Mouse (Mus musculus): ENCODE results near the gene Nlk. TPM values are rescaled to one million over a fixed set of nuclear protein-coding genes. Genes with fewer than 3 reads are reported as not detected.

Nlk gene
- 8.4 and 8.8 TPM in 2 replicates for polyA plus RNA-seq (2015; fragmentation: Nextera tagmentation; extraction: Ambion mirVana)

DNA sequence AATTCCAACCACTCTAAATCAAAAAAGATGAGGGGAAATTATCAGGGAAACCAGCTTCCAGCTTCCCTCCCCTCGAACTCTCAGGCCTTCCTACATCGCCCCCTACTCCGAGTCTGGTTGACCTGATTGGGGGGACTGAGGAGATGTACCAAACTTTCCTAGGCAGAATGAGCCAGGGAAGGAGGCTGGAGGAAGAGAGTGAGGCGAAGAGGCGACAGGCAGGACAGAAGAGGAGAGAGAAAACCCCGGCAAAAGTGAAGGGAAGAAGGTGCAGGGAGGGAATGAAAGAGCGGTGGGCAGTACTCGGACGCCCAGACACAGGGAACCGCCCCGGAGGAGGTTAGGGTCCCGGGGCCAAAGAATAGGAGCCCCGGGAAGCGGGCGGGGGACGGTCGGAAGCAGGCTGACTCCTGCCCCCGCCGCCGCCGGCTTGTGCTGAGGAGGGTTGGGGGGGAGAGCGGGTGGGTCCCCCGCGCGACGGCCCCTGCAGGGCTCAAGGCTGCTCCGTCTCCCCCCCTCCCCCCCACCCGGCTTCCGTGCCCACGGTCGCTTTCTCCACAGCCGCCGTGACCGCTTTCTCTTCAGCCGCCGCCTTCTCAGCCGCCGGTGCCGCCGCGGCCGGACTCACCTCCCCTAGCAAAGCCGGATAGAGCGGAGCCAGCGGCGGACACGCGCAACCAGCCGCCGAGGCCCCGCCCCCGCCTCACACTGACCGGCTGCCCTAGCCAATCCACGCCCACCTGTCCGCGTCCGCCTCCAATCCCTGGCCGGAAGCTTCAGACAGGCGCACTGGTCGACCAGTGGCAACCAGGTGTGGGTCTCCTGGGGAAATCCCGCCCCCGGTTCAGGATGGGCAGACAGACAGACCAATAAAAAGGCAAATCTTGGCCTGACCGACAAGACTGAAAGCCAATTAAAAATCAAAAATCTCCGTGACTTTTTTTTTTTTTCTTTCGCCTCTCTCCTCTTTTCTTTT lies at the start of gene Nlk:
Gene Nlk, minus strand, starts transcription at position 597 of the 976 bp plus-strand sequence.
- peaks cover 12% of the 10 kb centered on the region for H3K4me1 ChIP-seq (ENCODE audit: control insufficient read depth, insufficient read depth, low read length)
- under 1% methylated on average over 52 of the region's 65 CpGs for WGBS
- H3K27me3 ChIP-seq (replicated peaks; ENCODE audit: control insufficient read depth, insufficient read depth, low read length), result no peaks in the 10 kb centered on the region
- peak within 1 kb of the TSS; percentile 72 for H3K27ac ChIP-seq (ENCODE audit: low read length)
- H3K9me3 ChIP-seq (ENCODE audit: control insufficient read depth, low read length), result no peaks in the 10 kb centered on the region
- peak; percentile 100 for ATAC-seq
- peak within 1 kb of the TSS; percentile 50 for H3K4me2 ChIP-seq (ENCODE audit: low read depth, low read length)
- H3K9ac ChIP-seq (ENCODE audit: low read depth, low read length), result peak within 1 kb of the TSS; percentile 88
- H3K4me3 ChIP-seq (ENCODE audit: low read length), result peak within 1 kb of the TSS; percentile 78
- no peaks in the 10 kb centered on the region for H3K36me3 ChIP-seq (ENCODE audit: control insufficient read depth, insufficient read depth, low read length)

DNA sequence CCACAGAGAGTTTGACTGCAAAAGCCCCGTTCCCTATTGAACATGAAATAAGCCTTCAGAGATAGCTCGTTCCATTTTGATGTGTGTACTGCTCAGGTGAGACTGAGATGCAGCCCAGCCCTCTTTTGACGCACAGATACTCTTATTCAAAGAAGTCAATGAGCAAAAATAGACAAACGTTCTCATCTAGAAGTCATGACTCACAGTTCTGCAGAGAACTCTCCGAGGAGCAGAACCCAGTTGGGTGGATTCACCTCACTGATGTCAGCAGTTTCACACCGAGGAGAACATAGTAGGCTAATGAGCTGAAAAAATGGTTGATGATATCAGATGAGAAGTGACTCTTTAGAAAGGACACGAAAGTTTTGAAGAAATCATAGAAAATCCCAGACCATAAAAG lies 49.1 kb upstream of the Nlk start:
- Histone ChIP-seq H3K4me1 (ENCODE audit: control insufficient read depth, insufficient read depth, low read length) (0 out of 2 replicates have a peak, but pooled peaks cover 4% of the 10 kb centered on the region), H3K36me3 (ENCODE audit: control insufficient read depth, insufficient read depth, low read length) (no peaks in the 10 kb centered on the region), H3K27ac (ENCODE audit: low read length) (no peak overlapping the region), H3K4me3 (ENCODE audit: low read length) (no peak overlapping the region), H3K4me2 (ENCODE audit: low read depth, low read length) (no peak overlapping the region), H3K9me3 (ENCODE audit: control insufficient read depth, low read length) (no peaks in the 10 kb centered on the region), H3K9ac (ENCODE audit: low read depth, low read length) (no peak overlapping the region), H3K27me3 (replicated peaks; ENCODE audit: control insufficient read depth, insufficient read depth, low read length) (no peaks in the 10 kb centered on the region)
- 83% methylated on average over 7 of the region's 7 CpGs for WGBS
- no peak for ATAC-seq

DNA sequence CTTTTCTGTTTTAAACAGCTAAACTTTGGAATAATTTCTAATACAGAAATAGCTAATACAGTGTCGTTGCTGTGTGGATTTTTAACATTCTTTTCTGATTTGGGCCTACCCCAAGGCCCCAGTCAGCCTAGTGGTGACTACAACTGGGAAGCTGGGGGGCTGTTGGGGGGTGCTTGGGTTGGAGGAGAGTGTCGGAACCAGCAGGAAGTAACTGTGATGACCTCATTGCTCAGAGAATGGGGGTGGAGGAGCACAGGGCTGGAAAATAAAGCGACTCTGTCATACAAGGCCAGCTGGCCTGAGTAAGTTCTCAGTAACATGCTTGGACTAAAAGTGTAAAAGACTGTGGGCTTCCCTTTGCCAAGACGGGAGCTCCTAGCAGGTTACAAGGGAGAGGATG lies 48.3 kb upstream of the Nlk start:
- 0 out of 2 replicates have a peak, but pooled peaks cover under 1% of the 10 kb centered on the region for H3K4me1 ChIP-seq (ENCODE audit: control insufficient read depth, insufficient read depth, low read length)
- 43% methylated on average over 4 of the region's 4 CpGs for WGBS
- no peak for ATAC-seq

DNA sequence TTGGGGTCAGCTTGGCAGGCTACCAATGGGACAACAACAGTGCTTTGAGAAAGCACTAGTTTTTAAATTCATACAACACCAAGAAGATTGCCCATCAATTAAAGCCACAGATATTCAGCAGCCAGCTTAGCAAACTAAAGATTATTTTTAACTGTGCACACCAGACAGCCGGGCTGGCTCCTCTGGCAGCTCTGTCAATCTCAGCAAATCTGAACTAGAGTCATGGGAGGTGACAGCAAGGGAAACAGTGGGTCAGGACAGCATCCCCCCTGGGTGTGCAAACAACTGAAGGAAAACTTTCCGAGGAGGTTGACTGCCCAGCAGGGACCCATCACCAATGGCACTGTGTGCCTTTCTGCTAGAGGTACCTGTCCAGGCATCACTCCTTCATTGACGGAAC lies 45.3 kb upstream of the Nlk start:
- Histone ChIP-seq H3K9me3 (ENCODE audit: control insufficient read depth, low read length) (no peaks in the 10 kb centered on the region), H3K4me1 (ENCODE audit: control insufficient read depth, insufficient read depth, low read length) (no peaks in the 10 kb centered on the region), H3K9ac (ENCODE audit: low read depth, low read length) (no peak overlapping the region), H3K4me3 (ENCODE audit: low read length) (no peak overlapping the region), H3K4me2 (ENCODE audit: low read depth, low read length) (no peak overlapping the region), H3K36me3 (ENCODE audit: control insufficient read depth, insufficient read depth, low read length) (no peaks in the 10 kb centered on the region), H3K27ac (ENCODE audit: low read length) (no peak overlapping the region), H3K27me3 (replicated peaks; ENCODE audit: control insufficient read depth, insufficient read depth, low read length) (no peaks in the 10 kb centered on the region)
- ATAC-seq, result no peak
- 74% methylated on average over 3 of the region's 3 CpGs for WGBS

More for the DNA sequence above, 48.3 kb upstream of the Nlk start:
- no peaks in the 10 kb centered on the region for H3K36me3 ChIP-seq (ENCODE audit: control insufficient read depth, insufficient read depth, low read length)
- no peak overlapping the region for H3K4me3 ChIP-seq (ENCODE audit: low read length)
- no peaks in the 10 kb centered on the region for H3K27me3 ChIP-seq (replicated peaks; ENCODE audit: control insufficient read depth, insufficient read depth, low read length)
- no peak overlapping the region for H3K27ac ChIP-seq (ENCODE audit: low read length)
- H3K9ac ChIP-seq (ENCODE audit: low read depth, low read length), result no peak overlapping the region
- no peaks in the 10 kb centered on the region for H3K9me3 ChIP-seq (ENCODE audit: control insufficient read depth, low read length)
- no peak overlapping the region for H3K4me2 ChIP-seq (ENCODE audit: low read depth, low read length)

DNA sequence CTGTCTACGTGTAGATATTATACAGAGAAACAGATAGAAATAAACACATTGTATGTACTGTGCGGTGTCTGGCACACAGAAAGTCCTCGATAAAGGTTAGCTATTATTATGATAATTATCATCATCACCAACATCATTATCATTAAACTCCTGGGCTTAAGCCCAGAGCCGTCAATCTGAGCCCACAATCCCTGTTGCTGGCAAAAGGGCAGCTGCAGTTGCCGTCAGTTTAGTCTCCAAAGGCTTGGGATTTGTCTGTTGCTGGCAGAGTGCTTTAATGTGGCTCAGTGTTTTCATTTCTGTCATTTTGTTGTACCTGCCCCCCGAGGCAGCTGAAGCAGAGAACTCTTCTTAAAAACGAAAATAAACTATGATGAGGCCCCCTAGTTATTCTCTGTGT lies 44.8 kb upstream of the Nlk start:
- no peak overlapping the region for H3K4me2 ChIP-seq (ENCODE audit: low read depth, low read length)
- no peaks in the 10 kb centered on the region for H3K9me3 ChIP-seq (ENCODE audit: control insufficient read depth, low read length)
- no peak for ATAC-seq
- 69% methylated on average over 7 of the region's 7 CpGs for WGBS
- H3K4me3 ChIP-seq (ENCODE audit: low read length), result no peak overlapping the region
- H3K4me1 ChIP-seq (ENCODE audit: control insufficient read depth, insufficient read depth, low read length), result no peaks in the 10 kb centered on the region
- H3K36me3 ChIP-seq (ENCODE audit: control insufficient read depth, insufficient read depth, low read length), result no peaks in the 10 kb centered on the region
- no peaks in the 10 kb centered on the region for H3K27me3 ChIP-seq (replicated peaks; ENCODE audit: control insufficient read depth, insufficient read depth, low read length)
- no peak overlapping the region for H3K27ac ChIP-seq (ENCODE audit: low read length)
- H3K9ac ChIP-seq (ENCODE audit: low read depth, low read length), result no peak overlapping the region

DNA sequence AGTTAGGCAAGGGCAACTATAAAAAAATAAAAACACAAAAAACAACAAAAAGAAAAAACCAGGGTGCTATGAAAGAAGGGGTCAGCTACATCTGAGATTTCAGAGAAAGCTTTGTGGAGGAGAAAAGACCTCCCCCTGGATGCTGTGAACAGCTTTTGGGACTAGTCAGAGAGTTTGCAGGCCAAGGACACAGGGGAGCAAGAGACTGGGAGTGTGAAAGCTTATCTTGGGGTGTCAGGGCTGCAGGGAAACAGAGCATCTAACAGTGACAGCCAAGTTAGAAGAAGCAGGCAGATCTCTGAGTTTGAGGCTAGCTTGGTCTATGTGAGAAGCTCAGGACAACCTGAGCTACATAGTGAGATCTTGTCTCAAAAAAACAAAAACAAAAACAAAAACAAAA lies 42.2 kb upstream of the Nlk start:
- Histone ChIP-seq H3K9ac (ENCODE audit: low read depth, low read length) (no peak overlapping the region), H3K27me3 (replicated peaks; ENCODE audit: control insufficient read depth, insufficient read depth, low read length) (no peaks in the 10 kb centered on the region), H3K27ac (ENCODE audit: low read length) (no peak overlapping the region), H3K4me3 (ENCODE audit: low read length) (no peak overlapping the region), H3K4me1 (ENCODE audit: control insufficient read depth, insufficient read depth, low read length) (no peaks in the 10 kb centered on the region), H3K9me3 (ENCODE audit: control insufficient read depth, low read length) (no peaks in the 10 kb centered on the region), H3K4me2 (ENCODE audit: low read depth, low read length) (no peak overlapping the region), H3K36me3 (ENCODE audit: control insufficient read depth, insufficient read depth, low read length) (no peaks in the 10 kb centered on the region)
- no peak for ATAC-seq

DNA sequence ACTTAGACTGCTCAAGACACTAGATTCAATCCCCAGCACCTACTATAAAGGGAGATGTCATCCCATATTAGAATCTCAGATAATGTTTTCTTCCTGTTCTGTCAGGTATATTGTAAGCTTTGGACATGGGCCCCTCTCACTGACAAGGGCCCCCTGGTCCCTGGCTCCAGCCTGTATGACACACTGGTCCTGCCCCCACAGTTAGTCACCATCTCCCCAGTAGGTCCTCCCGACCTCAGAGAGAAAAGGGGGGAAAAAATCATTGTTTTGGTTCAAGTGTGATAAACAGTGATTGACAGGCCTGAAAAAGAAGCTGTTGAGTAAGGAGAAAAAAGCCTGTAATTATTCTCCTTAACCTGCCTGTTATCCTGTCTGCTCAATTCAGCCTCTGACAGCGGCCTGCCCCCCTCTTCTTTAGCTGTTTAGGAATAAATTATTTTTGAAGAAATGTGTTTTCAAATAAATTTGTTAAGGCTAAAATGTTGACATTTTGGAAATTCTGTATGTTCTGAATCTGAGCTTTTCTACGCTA lies 39.8 kb upstream of the Nlk start:
- Histone ChIP-seq H3K4me1 (ENCODE audit: control insufficient read depth, insufficient read depth, low read length) (no peaks in the 10 kb centered on the region), H3K36me3 (ENCODE audit: control insufficient read depth, insufficient read depth, low read length) (no peaks in the 10 kb centered on the region), H3K9me3 (ENCODE audit: control insufficient read depth, low read length) (no peaks in the 10 kb centered on the region), H3K27me3 (replicated peaks; ENCODE audit: control insufficient read depth, insufficient read depth, low read length) (no peaks in the 10 kb centered on the region), H3K9ac (ENCODE audit: low read depth, low read length) (no peak overlapping the region), H3K27ac (ENCODE audit: low read length) (no peak overlapping the region), H3K4me3 (ENCODE audit: low read length) (no peak overlapping the region), H3K4me2 (ENCODE audit: low read depth, low read length) (no peak overlapping the region)
- WGBS, result 72% methylated on average over 3 of the region's 3 CpGs
- ATAC-seq, result no peak

DNA sequence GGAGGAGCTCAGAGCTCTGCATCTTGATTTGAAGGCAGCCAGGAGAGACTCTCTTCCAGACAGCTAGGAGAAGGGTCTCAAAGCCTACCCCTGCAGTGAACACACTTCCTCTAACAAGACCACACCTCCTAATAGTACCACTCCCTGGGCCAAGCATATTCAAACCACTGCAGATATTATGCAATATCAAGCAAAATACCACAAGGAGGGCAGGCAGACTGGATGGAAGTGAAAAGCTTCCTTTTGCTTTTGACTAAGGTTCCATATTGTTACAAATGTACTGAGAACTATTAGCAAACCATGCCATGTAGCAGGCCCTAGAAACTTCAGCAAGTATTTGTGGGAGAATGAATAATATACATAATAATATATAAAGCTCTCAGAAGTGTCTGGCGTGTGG lies 38.0 kb upstream of the Nlk start:
- Histone ChIP-seq H3K27ac (ENCODE audit: low read length) (no peak overlapping the region), H3K9me3 (ENCODE audit: control insufficient read depth, low read length) (no peaks in the 10 kb centered on the region), H3K27me3 (replicated peaks; ENCODE audit: control insufficient read depth, insufficient read depth, low read length) (no peaks in the 10 kb centered on the region), H3K4me3 (ENCODE audit: low read length) (no peak overlapping the region), H3K36me3 (ENCODE audit: control insufficient read depth, insufficient read depth, low read length) (no peaks in the 10 kb centered on the region), H3K4me1 (ENCODE audit: control insufficient read depth, insufficient read depth, low read length) (no peaks in the 10 kb centered on the region), H3K9ac (ENCODE audit: low read depth, low read length) (no peak overlapping the region), H3K4me2 (ENCODE audit: low read depth, low read length) (no peak overlapping the region)
- 90% methylated on average over 1 of the region's 1 CpGs for WGBS
- no peak for ATAC-seq

DNA sequence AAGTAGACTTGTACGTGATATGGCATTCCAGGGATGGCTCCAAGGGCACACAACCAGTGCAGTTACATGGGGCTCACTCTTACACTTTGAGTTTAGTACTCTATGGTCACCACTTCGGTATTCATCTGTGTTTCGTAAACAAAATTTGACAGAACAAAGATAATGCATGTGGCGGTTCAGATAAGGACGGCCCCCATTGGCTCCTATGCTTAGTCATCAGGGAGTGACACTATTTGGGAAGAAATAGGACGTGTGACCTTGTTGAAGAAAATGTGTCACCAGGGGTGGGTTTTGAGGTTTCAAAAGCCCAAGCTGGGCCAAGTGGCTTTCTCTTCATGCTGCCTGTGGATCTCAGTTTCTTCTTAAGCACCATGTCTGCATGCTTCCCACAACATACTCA lies 35.4 kb upstream of the Nlk start:
- WGBS, result 76% methylated on average over 6 of the region's 6 CpGs

More for the DNA sequence above, 35.4 kb upstream of the Nlk start:
- H3K36me3 ChIP-seq (ENCODE audit: control insufficient read depth, insufficient read depth, low read length), result no peaks in the 10 kb centered on the region
- no peak overlapping the region for H3K4me3 ChIP-seq (ENCODE audit: low read length)
- no peaks in the 10 kb centered on the region for H3K27me3 ChIP-seq (replicated peaks; ENCODE audit: control insufficient read depth, insufficient read depth, low read length)
- no peak overlapping the region for H3K4me2 ChIP-seq (ENCODE audit: low read depth, low read length)
- no peak overlapping the region for H3K27ac ChIP-seq (ENCODE audit: low read length)
- no peak overlapping the region for H3K9ac ChIP-seq (ENCODE audit: low read depth, low read length)
- no peaks in the 10 kb centered on the region for H3K9me3 ChIP-seq (ENCODE audit: control insufficient read depth, low read length)
- H3K4me1 ChIP-seq (ENCODE audit: control insufficient read depth, insufficient read depth, low read length), result no peaks in the 10 kb centered on the region
- ATAC-seq, result no peak

All from intestine, embryonic 16.5 days (tissue).